Mouse (Mus musculus): ENCODE measurements around the gene Frmd8. TPM values are rescaled to one million over a fixed set of nuclear protein-coding genes. Genes with fewer than 3 reads are reported as not detected.

The Frmd8 gene
- polyA plus RNA-seq, 1 experiment: 25.3 TPM

- Histone ChIP-seq H3K27ac (ENCODE audit: control insufficient read depth, insufficient read depth, low read depth, low read length) (no peak overlapping the region), H3K4me1 (ENCODE audit: control insufficient read depth, insufficient read depth, low read length) (no peaks in the 10 kb centered on the region; the same call in 1 of the 2 replicates), H3K4me3 (ENCODE audit: control insufficient read depth, low read depth, low read length) (no peak overlapping the region), H3K36me3 (ENCODE audit: control insufficient read depth, insufficient read depth, low read length) (peaks cover 3% of the 10 kb centered on the region), H3K27me3 (ENCODE audit: control insufficient read depth, insufficient read depth, low read length) (no peaks in the 10 kb centered on the region)
- TF ChIP-seq CTCF (IDR thresholded peaks at IDR 0.05; ENCODE audit: control insufficient read depth, insufficient read depth, insufficient replicate concordance, low read depth, low read length): no peak
- no peak for TF ChIP-seq POLR2A (IDR thresholded peaks at IDR 0.05; ENCODE audit: control insufficient read depth, low read depth, low read length)
Observed at GRCm38 (mm10) chr19:5863776-5864175, 11.3 kb downstream of the Frmd8 start.

- no peak for TF ChIP-seq POLR2A (IDR thresholded peaks at IDR 0.05; ENCODE audit: control insufficient read depth, low read depth, low read length)
- Histone ChIP-seq H3K4me1 (ENCODE audit: control insufficient read depth, insufficient read depth, low read length) (no peaks in the 10 kb centered on the region; the same call in 1 of the 2 replicates), H3K27me3 (ENCODE audit: control insufficient read depth, insufficient read depth, low read length) (no peaks in the 10 kb centered on the region), H3K27ac (ENCODE audit: control insufficient read depth, insufficient read depth, low read depth, low read length) (no peak overlapping the region), H3K36me3 (ENCODE audit: control insufficient read depth, insufficient read depth, low read length) (peaks cover 4% of the 10 kb centered on the region), H3K4me3 (ENCODE audit: control insufficient read depth, low read depth, low read length) (no peak overlapping the region)
Observed at GRCm38 (mm10) chr19:5862335-5863085, 12.6 kb downstream of the Frmd8 start.

- Histone ChIP-seq H3K4me1 (ENCODE audit: control insufficient read depth, insufficient read depth, low read length) (no peaks in the 10 kb centered on the region), H3K36me3 (ENCODE audit: control insufficient read depth, insufficient read depth, low read length) (peaks cover 3% of the 10 kb centered on the region), H3K27me3 (ENCODE audit: control insufficient read depth, insufficient read depth, low read length) (no peaks in the 10 kb centered on the region), H3K4me3 (ENCODE audit: control insufficient read depth, low read depth, low read length) (peak overlapping the region; percentile 67), H3K27ac (ENCODE audit: control insufficient read depth, insufficient read depth, low read depth, low read length) (no peak overlapping the region)
- TF ChIP-seq CTCF (IDR thresholded peaks at IDR 0.05; ENCODE audit: control insufficient read depth, insufficient read depth, insufficient replicate concordance, low read depth, low read length): no peak
- TF ChIP-seq POLR2A (IDR thresholded peaks at IDR 0.05; ENCODE audit: control insufficient read depth, low read depth, low read length): peak; percentile 32; the same call in 1 of the 2 replicates
Observed at GRCm38 (mm10) chr19:5856604-5857003, 18.5 kb downstream of the Frmd8 start.

- H3K4me1 ChIP-seq (ENCODE audit: control insufficient read depth, insufficient read depth, low read length): peaks cover 16% of the 10 kb centered on the region
- H3K36me3 ChIP-seq (ENCODE audit: control insufficient read depth, insufficient read depth, low read length): peaks cover 1% of the 10 kb centered on the region
- H3K27me3 ChIP-seq (ENCODE audit: control insufficient read depth, insufficient read depth, low read length): no peaks in the 10 kb centered on the region
- peak overlapping the region; percentile 90 for H3K27ac ChIP-seq (ENCODE audit: control insufficient read depth, insufficient read depth, low read depth, low read length)
- TF ChIP-seq CTCF (IDR thresholded peaks at IDR 0.05; ENCODE audit: control insufficient read depth, insufficient read depth, insufficient replicate concordance, low read depth, low read length) (no peak), POLR2A (IDR thresholded peaks at IDR 0.05; ENCODE audit: control insufficient read depth, low read depth, low read length) (peak; percentile 1; the same call in 1 of the 2 replicates)
- peak overlapping the region; percentile 77 for H3K4me3 ChIP-seq (ENCODE audit: control insufficient read depth, low read depth, low read length)
Observed at GRCm38 (mm10) chr19:5852035-5852722, 22.9 kb downstream of the Frmd8 start.

- TF ChIP-seq CTCF (IDR thresholded peaks at IDR 0.05; ENCODE audit: control insufficient read depth, insufficient read depth, insufficient replicate concordance, low read depth, low read length) (no peak), POLR2A (IDR thresholded peaks at IDR 0.05; ENCODE audit: control insufficient read depth, low read depth, low read length) (peak; percentile 29; the same call in 1 of the 2 replicates)
- Histone ChIP-seq H3K4me1 (ENCODE audit: control insufficient read depth, insufficient read depth, low read length) (peaks cover 22% of the 10 kb centered on the region), H3K4me3 (ENCODE audit: control insufficient read depth, low read depth, low read length) (peak overlapping the region; percentile 77), H3K27ac (ENCODE audit: control insufficient read depth, insufficient read depth, low read depth, low read length) (peak overlapping the region; percentile 90), H3K36me3 (ENCODE audit: control insufficient read depth, insufficient read depth, low read length) (peaks cover 1% of the 10 kb centered on the region), H3K27me3 (ENCODE audit: control insufficient read depth, insufficient read depth, low read length) (no peaks in the 10 kb centered on the region)
Observed at GRCm38 (mm10) chr19:5851481-5851971, 23.5 kb downstream of the Frmd8 start.

GRCm38 (mm10) chr19:5850860-5851259 is 24.2 kb downstream of the Frmd8 start:
- peak overlapping the region; percentile 96 for H3K4me3 ChIP-seq (ENCODE audit: control insufficient read depth, low read depth, low read length)
- H3K36me3 ChIP-seq (ENCODE audit: control insufficient read depth, insufficient read depth, low read length): peaks cover 1% of the 10 kb centered on the region
- TF ChIP-seq POLR2A (IDR thresholded peaks at IDR 0.05; ENCODE audit: control insufficient read depth, low read depth, low read length) (no peak), CTCF (IDR thresholded peaks at IDR 0.05; ENCODE audit: control insufficient read depth, insufficient read depth, insufficient replicate concordance, low read depth, low read length) (no peak)
- H3K27me3 ChIP-seq (ENCODE audit: control insufficient read depth, insufficient read depth, low read length): no peaks in the 10 kb centered on the region
- peak overlapping the region; percentile 32 for H3K27ac ChIP-seq (ENCODE audit: control insufficient read depth, insufficient read depth, low read depth, low read length)
- peaks cover 23% of the 10 kb centered on the region for H3K4me1 ChIP-seq (ENCODE audit: control insufficient read depth, insufficient read depth, low read length)

GRCm38 (mm10) chr19:5849843-5850527 is 25.1 kb downstream of the Frmd8 start:
- Histone ChIP-seq H3K4me1 (ENCODE audit: control insufficient read depth, insufficient read depth, low read length) (peaks cover 26% of the 10 kb centered on the region), H3K27ac (ENCODE audit: control insufficient read depth, insufficient read depth, low read depth, low read length) (peak overlapping the region; percentile 73), H3K4me3 (ENCODE audit: control insufficient read depth, low read depth, low read length) (peak overlapping the region; percentile 96), H3K36me3 (ENCODE audit: control insufficient read depth, insufficient read depth, low read length) (no peaks in the 10 kb centered on the region; the same call in none of the 2 replicates), H3K27me3 (ENCODE audit: control insufficient read depth, insufficient read depth, low read length) (no peaks in the 10 kb centered on the region)
- peak; percentile 86 for TF ChIP-seq CTCF (IDR thresholded peaks at IDR 0.05; ENCODE audit: control insufficient read depth, insufficient read depth, insufficient replicate concordance, low read depth, low read length)
- TF ChIP-seq POLR2A (IDR thresholded peaks at IDR 0.05; ENCODE audit: control insufficient read depth, low read depth, low read length): no peak

All from testis, adult 2 months (tissue).